Mouse (Mus musculus) testis, adult 2 months (tissue): ENCODE measurements around the gene Slc4a4.

Source experiments
- CTCF ChIP-seq: fragments of 200-500 bp; IDR thresholded peaks from 2 replicates; pipeline ENCODE4 v1.5.1; 2012; ENCODE audit warnings: low read depth, mild to moderate bottlenecking, inconsistent platforms, low read length, moderate library complexity; ENCODE audit not compliant: control insufficient read depth, insufficient read depth, insufficient replicate concordance
- POLR2A ChIP-seq: fragments of 200-500 bp; IDR thresholded peaks from 2 replicates; pipeline ENCODE4 v1.6.1; 2012; ENCODE audit warnings: low read depth, mild to moderate bottlenecking, inconsistent platforms, low read length, moderate library complexity; ENCODE audit not compliant: control insufficient read depth

DNA sequence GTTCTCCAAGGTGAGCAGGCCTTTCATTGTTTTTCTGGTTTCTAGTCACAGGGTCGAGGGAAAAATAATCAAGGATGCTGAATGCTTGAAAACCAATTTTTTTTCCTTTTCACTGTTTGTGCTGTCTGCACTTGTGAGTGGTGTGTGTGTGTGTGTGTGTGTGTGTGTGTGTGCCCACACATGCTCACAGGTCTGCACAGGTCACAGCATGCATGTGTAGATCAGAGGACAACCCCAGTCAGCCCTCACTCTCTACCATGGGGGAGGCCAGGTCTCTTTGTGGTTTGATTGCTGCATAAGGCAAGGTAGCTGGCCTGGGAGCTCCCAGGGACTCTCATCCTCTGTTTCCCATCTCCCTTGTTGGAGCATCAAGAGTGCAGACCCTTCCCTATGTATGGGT, 16.9 kb downstream of the Slc4a4 start:
- TF ChIP-seq POLR2A (no peak), CTCF (no peak)
